Mouse (Mus musculus): Measurements from ENCODE around the gene Rspo3.

- no peak for TF ChIP-seq ZNF384 (IDR thresholded peaks at IDR 0.05; ENCODE audit: low read depth, low read length)
- TF ChIP-seq CHD2 (IDR thresholded peaks at IDR 0.05; ENCODE audit: low read depth, low read length), result no peak
- TF ChIP-seq MAFK (IDR thresholded peaks at IDR 0.05; ENCODE audit: insufficient read depth, low read depth, low read length), result no peak
Observed at GRCm38 (mm10) chr10:29493996-29494395, 41.7 kb downstream of the Rspo3 start.
